Mouse (Mus musculus): ENCODE data around the gene Mrpl33.

DNA sequence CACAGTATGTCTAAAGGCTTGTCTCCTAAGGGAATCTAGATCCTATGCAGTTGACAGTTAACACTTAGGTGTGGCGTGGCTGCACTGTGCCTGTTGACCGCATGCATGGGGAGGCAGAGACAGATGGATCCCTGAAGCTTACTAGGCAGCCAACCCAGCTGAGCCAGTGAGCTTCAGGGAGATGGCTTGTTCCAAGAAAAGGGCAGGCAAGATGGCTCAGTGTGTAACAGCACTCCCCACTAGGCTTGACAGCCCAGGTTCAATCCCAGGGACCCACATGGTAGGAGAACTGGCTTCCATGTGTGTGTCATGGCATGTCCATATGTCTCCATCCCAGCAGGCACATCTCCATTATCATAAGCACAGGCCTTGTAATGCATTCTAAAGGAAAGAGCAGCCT is 36.4 kb upstream of the Mrpl33 start:
- TF ChIP-seq CTCF (IDR thresholded peaks at IDR 0.05; ENCODE audit: low read depth, low read length) (no peak), GATA1 (IDR thresholded peaks at IDR 0.05; ENCODE audit: borderline replicate concordance, low read length) (no peak), TAL1 (conservative IDR thresholded peaks at IDR 0.05; ENCODE audit: low read depth, low read length) (no peak)
